Mouse (Mus musculus) layer of hippocampus, postnatal 10 days (tissue): ENCODE results near the gene Bcr. TPM values are rescaled to one million over a fixed set of nuclear protein-coding genes. Genes with fewer than 3 reads are reported as not detected.

Experiments used
- DNase-seq, 2 experiments: peaks; one replicate each; pipeline ENCODE4 v3.0.0; 2021; ENCODE audit warnings: low spot score in 2 of 2
- total RNA-seq, 2 experiments: library from RNA; stranded (reverse); gene quantifications; 2 replicates each; pipeline ENCODE4 v1.2.3; 2021

The Bcr gene
- total RNA-seq, 2 experiments from 2014 or later, result 71.2 to 76.3 TPM

GRCm38 (mm10) chr10:75233489-75233888, 173.1 kb downstream of the Bcr start:
- DNase-seq, result no peak

Other genes starting within 250 kb of the Bcr start
- gene Gnaz, start 93.4 kb upstream of the Bcr start, total RNA-seq, result 100 to 1,000 TPM; 137 to 144 TPM
- gene Rsph14, start 28.0 kb upstream of the Bcr start, total RNA-seq, result 1 to 10 TPM in 1 of 2 experiments, under 1 TPM in 1; 0.50 to 1.1 TPM
- gene Rab36, start 23.5 kb upstream of the Bcr start, total RNA-seq, result 10 to 100 TPM; 31.4 to 40.3 TPM
- 10 to 100 TPM; 45.9 to 47.3 TPM for gene Specc1l, start 151.5 kb downstream of the Bcr start, total RNA-seq